Mouse (Mus musculus) spleen, embryonic (tissue): ENCODE measurements around the gene Kncn.

Source experiments
- CTCF ChIA-PET: fragments of 350-600 bp; sonication (Branson Sonifier 250); formaldehyde crosslinking; loops from one replicate; lab custom pipeline; 2022; lab: Charles Lee

Gene Kncn

GRCm38 (mm10) chr4:115935835-115936581 lies 51.8 kb downstream of the Kncn start:
- CTCF ChIA-PET: no interaction called here

- CTCF ChIA-PET: no interaction called here
Measured at GRCm38 (mm10) chr4:115936646-115937045, 52.4 kb downstream of the Kncn start.

GRCm38 (mm10) chr4:115937061-115937976 lies 53.1 kb downstream of the Kncn start:
- CTCF ChIA-PET: no interaction called here

- CTCF ChIA-PET: no interaction called here
Measured at GRCm38 (mm10) chr4:115938276-115939160, 54.3 kb downstream of the Kncn start.
